Mouse (Mus musculus): Measurements from ENCODE around the gene Tinf2. TPM values are rescaled to one million over a fixed set of nuclear protein-coding genes. Genes with fewer than 3 reads are reported as not detected.

Gene Tinf2
- total RNA-seq, 2 experiments from 2014 or later: 33.0 to 33.2 TPM

DNA sequence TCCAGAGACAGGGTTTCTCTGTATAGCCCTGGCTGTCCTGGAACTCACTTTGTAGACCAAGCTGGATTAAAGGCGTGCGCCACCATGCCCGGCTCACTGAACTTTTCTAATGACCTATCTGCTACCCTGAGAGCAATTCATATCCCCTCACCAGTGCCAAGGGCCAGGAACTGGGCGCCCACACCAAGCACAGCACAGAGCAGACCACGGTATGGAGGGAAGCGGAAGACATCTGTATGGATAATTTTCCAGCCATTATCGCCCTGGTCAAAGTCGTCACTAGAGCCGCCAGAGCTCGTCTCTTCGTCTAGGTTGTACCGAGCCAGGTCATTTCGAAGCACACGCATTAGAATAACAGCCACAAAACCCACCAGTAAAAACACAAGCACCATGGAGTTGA, 40.8 kb downstream of the Tinf2 start:
- no peak for DNase-seq (ENCODE audit: low spot score in 2 of 2)

DNA sequence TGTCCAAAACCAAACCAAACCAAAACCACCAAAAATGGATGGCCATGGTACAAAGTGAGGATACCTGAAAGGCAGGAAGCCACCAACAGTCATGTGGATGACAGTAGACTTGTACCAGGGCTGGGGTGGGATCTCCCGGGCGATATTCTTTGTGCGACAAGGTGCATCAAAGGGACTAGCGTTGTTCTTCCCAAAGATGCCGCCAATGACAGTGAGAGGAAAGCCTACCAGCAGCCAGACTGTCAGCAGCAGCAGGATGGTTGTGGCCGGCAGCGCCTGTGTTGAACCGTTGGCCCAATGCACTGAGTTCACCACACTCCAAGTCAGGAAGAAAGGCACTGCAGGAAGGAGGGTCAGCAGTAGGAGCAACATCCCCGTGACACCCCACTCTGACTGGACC, 43.8 kb downstream of the Tinf2 start, which contains the start of gene Gm49378:
TSS of gene Gm49378 (minus strand) at position 101 of the 400 bp plus-strand sequence.
- no peak for DNase-seq (ENCODE audit: low spot score in 2 of 2)

DNA sequence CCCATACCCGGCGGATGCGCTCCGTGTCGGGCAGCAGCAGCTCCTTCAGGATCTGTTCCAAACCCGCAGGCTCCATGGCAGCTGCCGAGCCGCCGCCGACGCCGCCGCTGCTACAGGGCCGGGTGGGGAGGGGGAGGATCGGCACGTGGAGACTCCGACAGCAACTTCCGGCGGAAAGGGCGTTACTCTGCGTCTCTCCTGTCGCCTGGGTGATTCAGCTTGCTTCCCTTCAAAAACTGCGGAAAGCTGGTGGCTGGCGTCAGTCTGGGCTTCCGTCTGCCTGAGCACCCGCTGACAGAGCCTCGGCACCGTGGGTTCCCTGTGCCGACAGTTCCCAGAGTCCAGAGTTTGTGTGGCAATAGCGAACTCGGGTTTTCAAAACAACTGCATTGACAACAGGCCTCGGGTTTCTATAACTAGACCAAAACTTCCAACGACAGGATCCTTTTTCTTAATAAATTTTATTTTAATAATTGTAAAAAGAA, 46.1 kb downstream of the Tinf2 start, which contains the start of gene Ipo4:
TSS of gene Ipo4 (minus strand) at position 435 of the 485 bp plus-strand sequence.
- peak; percentile 62 to 80 for DNase-seq (ENCODE audit: low spot score in 2 of 2)

DNA sequence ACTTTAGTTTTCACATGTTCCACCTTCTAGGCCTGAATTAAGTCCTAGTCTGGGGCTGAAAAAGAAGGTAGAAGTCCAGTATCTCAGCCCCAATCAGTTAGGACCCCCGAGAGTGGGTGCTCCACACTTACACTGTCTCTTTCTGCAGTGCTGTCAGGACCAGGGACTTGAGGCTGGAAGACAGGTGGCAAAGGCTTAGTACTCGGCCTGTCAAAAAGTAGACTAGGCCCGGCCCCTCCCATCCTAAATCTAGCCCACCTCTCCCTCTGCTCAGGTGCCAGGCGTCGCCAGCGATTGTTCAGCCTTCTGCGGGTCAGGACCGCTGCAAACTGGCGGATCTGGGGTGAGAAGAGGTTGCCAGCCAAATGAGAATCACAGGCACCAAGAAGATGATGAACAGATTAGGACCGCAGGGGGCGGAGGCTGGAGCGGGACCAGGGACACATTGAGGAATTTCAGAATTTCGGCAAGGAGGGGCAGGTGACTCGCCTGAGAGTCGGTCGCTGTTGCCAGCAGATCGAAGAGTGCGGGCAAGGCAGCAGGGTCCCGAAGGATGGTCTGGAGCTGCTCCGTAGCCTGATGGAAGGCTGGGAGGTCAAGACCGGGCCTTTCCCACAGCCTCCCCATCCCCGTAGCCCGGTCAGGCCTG, 46.6 kb downstream of the Tinf2 start:
- DNase-seq (ENCODE audit: low spot score in 2 of 2): peak in 1 of 2 experiments; percentile 18

DNA sequence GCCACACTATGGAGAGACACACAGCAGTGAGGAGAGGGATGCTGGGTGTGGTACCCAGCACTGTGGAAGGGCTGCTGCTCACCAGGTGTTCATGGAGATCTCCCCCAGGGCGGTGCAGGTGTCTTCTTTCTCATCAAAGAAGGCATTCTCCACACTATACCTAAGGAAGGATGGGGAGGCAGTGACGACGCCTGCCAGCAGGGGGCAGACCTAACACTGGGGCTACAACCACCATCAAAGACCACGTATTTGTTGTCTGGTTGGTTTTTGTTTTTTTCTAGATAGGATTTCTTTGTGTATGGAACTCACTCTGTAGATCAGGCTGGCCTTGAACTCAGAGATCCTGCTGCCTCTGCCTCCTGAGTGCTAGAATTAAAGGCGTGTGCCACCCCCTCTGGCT, 52.3 kb downstream of the Tinf2 start:
- no peak for DNase-seq (ENCODE audit: low spot score in 2 of 2)

DNA sequence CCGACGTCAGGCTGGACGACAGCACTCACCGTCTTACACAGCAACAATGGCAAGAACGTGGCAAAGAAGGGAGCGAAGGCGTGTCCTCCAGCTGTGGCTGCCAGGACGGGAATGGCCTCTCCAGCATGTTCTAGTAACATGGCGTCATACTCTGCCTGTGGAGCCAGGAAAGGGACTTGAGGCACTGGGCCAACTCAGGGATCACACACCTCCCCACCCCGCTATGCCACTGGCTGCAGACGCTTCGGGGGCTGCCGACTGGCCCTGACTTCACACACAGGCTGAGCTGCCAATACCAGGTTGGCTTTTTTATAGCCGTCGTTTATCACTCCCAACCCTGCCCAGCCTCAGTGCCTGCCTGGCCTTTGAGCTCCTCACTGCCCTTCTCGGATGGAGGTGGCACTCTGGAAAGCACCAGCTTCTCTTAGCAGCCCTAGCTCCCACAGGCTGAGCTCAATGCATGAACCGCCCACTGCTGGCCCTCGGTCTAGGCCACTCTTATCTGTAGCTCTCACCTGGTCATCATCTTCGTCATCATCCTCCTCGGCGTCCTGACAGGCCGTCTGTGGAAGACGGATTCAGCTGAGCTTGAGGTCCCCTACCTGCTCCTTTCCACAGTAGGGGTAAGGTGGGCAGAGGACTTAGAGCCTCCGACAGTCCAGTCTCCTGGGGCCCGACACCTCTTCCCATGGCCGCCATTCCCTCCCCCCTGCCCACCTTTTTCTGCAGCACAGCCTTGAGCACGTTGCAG, 53.4 kb downstream of the Tinf2 start:
- DNase-seq (ENCODE audit: low spot score in 2 of 2): no peak

Other genes with a start within 250 kb of the Tinf2 start
- 10 to 100 TPM; 82.9 to 85.8 TPM for gene Dhrs4, start 203.1 kb downstream of the Tinf2 start, total RNA-seq (2021)
- gene Carmil3, start 191.2 kb downstream of the Tinf2 start, total RNA-seq (2021): 10 to 100 TPM; 19.6 to 25.4 TPM
- 1 to 10 TPM in 1 of 2 experiments, under 1 TPM in 1; 0.53 to 1.1 TPM for gene Cpne6, start 171.4 kb downstream of the Tinf2 start, total RNA-seq (2021)
- not detected for gene Nrl, start 156.8 kb downstream of the Tinf2 start, total RNA-seq (2021)
- 10 to 100 TPM; 63.4 to 64.0 TPM for gene Pck2, start 141.6 kb downstream of the Tinf2 start, total RNA-seq (2021)
- 10 to 100 TPM; 84.6 to 91.6 TPM for gene Dcaf11, start 121.8 kb downstream of the Tinf2 start, total RNA-seq (2021)
- 1 to 10 TPM; 1.0 to 1.2 TPM for gene A730061H03Rik, start 121.4 kb downstream of the Tinf2 start, total RNA-seq (2021)
- gene Fitm1, start 106.2 kb downstream of the Tinf2 start, total RNA-seq (2021): 1 to 10 TPM; 6.5 to 10.0 TPM
- 100 to 1,000 TPM; 302 to 310 TPM for gene Psme1, start 103.7 kb downstream of the Tinf2 start, total RNA-seq (2021)
- gene Emc9, start 96.5 kb downstream of the Tinf2 start, total RNA-seq (2021): 10 to 100 TPM; 40.9 to 47.0 TPM
- gene Psme2, start 90.7 kb downstream of the Tinf2 start, total RNA-seq (2021): 100 to 1,000 TPM; 336 to 355 TPM
- gene Rnf31, start 90.1 kb downstream of the Tinf2 start, total RNA-seq (2021): 10 to 100 TPM; 35.0 to 40.3 TPM
- gene Irf9, start 78.2 kb downstream of the Tinf2 start, total RNA-seq (2021): 10 to 100 TPM; 19.1 to 19.9 TPM
- gene Rec8, start 63.8 kb downstream of the Tinf2 start, total RNA-seq (2021): 1 to 10 TPM; 8.0 to 8.6 TPM
- gene Ipo4, start 45.9 kb downstream of the Tinf2 start, total RNA-seq (2021): 100 to 1,000 TPM in 1 of 2 experiments, 10 to 100 TPM in 1; 96.8 to 108 TPM
- gene Gm49378, start 43.9 kb downstream of the Tinf2 start, total RNA-seq (2021): 1 to 10 TPM; 3.8 to 4.5 TPM
- 100 to 1,000 TPM in 1 of 2 experiments, 10 to 100 TPM in 1; 98.6 to 102 TPM for gene Tm9sf1, start 38.0 kb downstream of the Tinf2 start, total RNA-seq (2021)
- 1 to 10 TPM; 1.7 to 2.8 TPM for gene Tssk4, start 31.6 kb downstream of the Tinf2 start, total RNA-seq (2021)
- gene Mdp1, start 21.3 kb downstream of the Tinf2 start, total RNA-seq (2021): 10 to 100 TPM; 57.4 to 63.3 TPM
- 10 to 100 TPM; 29.2 to 29.7 TPM for gene Gmpr2, start 9.9 kb downstream of the Tinf2 start, total RNA-seq (2021)
- 100 to 1,000 TPM; 316 to 337 TPM for gene Nedd8, start 9.7 kb downstream of the Tinf2 start, total RNA-seq (2021)
- gene Tgm1, start 32.1 kb upstream of the Tinf2 start, total RNA-seq (2021): 1 to 10 TPM; 1.4 to 1.8 TPM
- gene Rabggta, start 40.4 kb upstream of the Tinf2 start, total RNA-seq (2021): 10 to 100 TPM; 23.8 to 25.7 TPM
- gene Dhrs1, start 63.9 kb upstream of the Tinf2 start, total RNA-seq (2021): 10 to 100 TPM; 74.1 to 77.7 TPM
- 10 to 100 TPM; 24.5 to 27.1 TPM for gene Nop9, start 63.9 kb upstream of the Tinf2 start, total RNA-seq (2021)
- 10 to 100 TPM in 1 of 2 experiments, 1 to 10 TPM in 1; 4.6 to 12.0 TPM for gene Cideb, start 76.6 kb upstream of the Tinf2 start, total RNA-seq (2021)
- under 1 TPM; 0.17 to 0.34 TPM for gene Ltb4r2, start 79.6 kb upstream of the Tinf2 start, total RNA-seq (2021)
- gene Ltb4r1, start 84.1 kb upstream of the Tinf2 start, total RNA-seq (2021): 1 to 10 TPM; 1.3 to 2.9 TPM
- 10 to 100 TPM; 10.4 to 10.9 TPM for gene Adcy4, start 102.3 kb upstream of the Tinf2 start, total RNA-seq (2021)
- 10 to 100 TPM in 1 of 2 experiments, 1 to 10 TPM in 1; 8.4 to 12.2 TPM for gene Ripk3, start 107.0 kb upstream of the Tinf2 start, total RNA-seq (2021)
- 10 to 100 TPM; 47.0 to 49.4 TPM for gene Nfatc4, start 141.3 kb upstream of the Tinf2 start, total RNA-seq (2021)
- 10 to 100 TPM; 46.0 to 52.0 TPM for gene Nynrin, start 172.2 kb upstream of the Tinf2 start, total RNA-seq (2021)
- gene Cbln3, start 202.6 kb upstream of the Tinf2 start, total RNA-seq (2021): under 1 TPM; 0.39 to 0.76 TPM
- gene Khnyn, start 203.1 kb upstream of the Tinf2 start, total RNA-seq (2021): 10 to 100 TPM; 29.7 to 29.9 TPM
- 10 to 100 TPM; 65.3 to 71.9 TPM for gene Sdr39u1, start 218.5 kb upstream of the Tinf2 start, total RNA-seq (2021)

Measured in adrenal gland, postnatal 4 days (tissue).